Mouse (Mus musculus): ENCODE results near the gene Rpl29. TPM values are rescaled to one million over a fixed set of nuclear protein-coding genes. Genes with fewer than 3 reads are reported as not detected.
A peak's percentile ranks its signal among the peaks of the same experiment; 100 is the strongest.

Gene Rpl29
- polyA plus RNA-seq, 1 experiment from 2014 or later, result 620 TPM

- H3K4me1 ChIP-seq (ENCODE audit: control insufficient read depth, insufficient read depth, low read depth, low read length), result peaks cover 10% of the 10 kb centered on the region
- H3K4me2 ChIP-seq (ENCODE audit: low read length), result no peak overlapping the region
- no peaks in the 10 kb centered on the region for H3K9me3 ChIP-seq (ENCODE audit: control insufficient read depth, low read length)
- H3K9ac ChIP-seq (ENCODE audit: low read depth, low read length), result no peak overlapping the region
- H3K4me3 ChIP-seq (ENCODE audit: low read length), result no peak overlapping the region
- ATAC-seq, result no peak
- no peaks in the 10 kb centered on the region for H3K27me3 ChIP-seq (replicated peaks; ENCODE audit: control insufficient read depth, insufficient read depth, low read length)
- WGBS, result 78% methylated on average over 9 of the region's 9 CpGs
- peaks cover 14% of the 10 kb centered on the region for H3K36me3 ChIP-seq (ENCODE audit: control insufficient read depth, insufficient read depth, low read length)
- no peak overlapping the region for H3K27ac ChIP-seq (ENCODE audit: low read depth, low read length)
Observed at GRCm38 (mm10) chr9:106436566-106436965, 7.3 kb downstream of the Rpl29 start.

GRCm38 (mm10) chr9:106442680-106443079, 13.4 kb downstream of the Rpl29 start:
- Histone ChIP-seq H3K4me1 (ENCODE audit: control insufficient read depth, insufficient read depth, low read depth, low read length) (peaks cover 19% of the 10 kb centered on the region), H3K9ac (ENCODE audit: low read depth, low read length) (no peak overlapping the region), H3K36me3 (ENCODE audit: control insufficient read depth, insufficient read depth, low read length) (no peaks in the 10 kb centered on the region), H3K27me3 (replicated peaks; ENCODE audit: control insufficient read depth, insufficient read depth, low read length) (no peaks in the 10 kb centered on the region), H3K4me2 (ENCODE audit: low read length) (no peak overlapping the region), H3K4me3 (ENCODE audit: low read length) (no peak overlapping the region), H3K9me3 (ENCODE audit: control insufficient read depth, low read length) (no peaks in the 10 kb centered on the region), H3K27ac (ENCODE audit: low read depth, low read length) (no peak overlapping the region)
- WGBS, result 75% methylated on average over 5 of the region's 5 CpGs
- ATAC-seq, result no peak

- Histone ChIP-seq H3K4me3 (ENCODE audit: low read length) (no peak overlapping the region), H3K4me1 (ENCODE audit: control insufficient read depth, insufficient read depth, low read depth, low read length) (peaks cover 25% of the 10 kb centered on the region), H3K4me2 (ENCODE audit: low read length) (no peak overlapping the region), H3K27ac (ENCODE audit: low read depth, low read length) (no peak overlapping the region), H3K9me3 (ENCODE audit: control insufficient read depth, low read length) (no peaks in the 10 kb centered on the region), H3K36me3 (ENCODE audit: control insufficient read depth, insufficient read depth, low read length) (no peaks in the 10 kb centered on the region), H3K9ac (ENCODE audit: low read depth, low read length) (no peak overlapping the region), H3K27me3 (replicated peaks; ENCODE audit: control insufficient read depth, insufficient read depth, low read length) (no peaks in the 10 kb centered on the region)
- 71% methylated on average over 4 of the region's 4 CpGs for WGBS
- ATAC-seq, result no peak
Observed at GRCm38 (mm10) chr9:106444836-106445235, 15.6 kb downstream of the Rpl29 start.

GRCm38 (mm10) chr9:106447348-106447747, 18.1 kb downstream of the Rpl29 start, which contains the start of the genes Abhd14b and Abhd14a:
TSS of gene Abhd14b (plus strand) at chr9:106447459.
TSS of gene Abhd14a (minus strand) at chr9:106447678.
- H3K36me3 ChIP-seq (ENCODE audit: control insufficient read depth, insufficient read depth, low read length), result no peaks in the 10 kb centered on the region
- peak within 1 kb of the TSS; percentile 80 for H3K27ac ChIP-seq (ENCODE audit: low read depth, low read length)
- peak within 1 kb of the TSS; percentile 80 for H3K4me2 ChIP-seq (ENCODE audit: low read length)
- no peaks in the 10 kb centered on the region for H3K27me3 ChIP-seq (replicated peaks; ENCODE audit: control insufficient read depth, insufficient read depth, low read length)
- peak; percentile 89 for ATAC-seq
- H3K4me3 ChIP-seq (ENCODE audit: low read length), result peak within 1 kb of the TSS; percentile 68
- H3K9ac ChIP-seq (ENCODE audit: low read depth, low read length), result peak within 1 kb of the TSS; percentile 83
- H3K9me3 ChIP-seq (ENCODE audit: control insufficient read depth, low read length), result no peaks in the 10 kb centered on the region
- under 1% methylated on average over 24 of the region's 24 CpGs for WGBS
- H3K4me1 ChIP-seq (ENCODE audit: control insufficient read depth, insufficient read depth, low read depth, low read length), result peaks cover 31% of the 10 kb centered on the region

GRCm38 (mm10) chr9:106447951-106448350, 18.7 kb downstream of the Rpl29 start:
- Histone ChIP-seq H3K4me2 (ENCODE audit: low read length) (peak overlapping the region; percentile 80), H3K36me3 (ENCODE audit: control insufficient read depth, insufficient read depth, low read length) (no peaks in the 10 kb centered on the region), H3K9ac (ENCODE audit: low read depth, low read length) (peak overlapping the region; percentile 83), H3K27ac (ENCODE audit: low read depth, low read length) (peak overlapping the region; percentile 63), H3K9me3 (ENCODE audit: control insufficient read depth, low read length) (no peaks in the 10 kb centered on the region), H3K4me3 (ENCODE audit: low read length) (peak overlapping the region; percentile 68), H3K4me1 (ENCODE audit: control insufficient read depth, insufficient read depth, low read depth, low read length) (peaks cover 36% of the 10 kb centered on the region), H3K27me3 (replicated peaks; ENCODE audit: control insufficient read depth, insufficient read depth, low read length) (no peaks in the 10 kb centered on the region)
- no peak; the same call in 1 of the 2 replicates for ATAC-seq
- WGBS, result 35% methylated on average over 9 of the region's 9 CpGs

- H3K9ac ChIP-seq (ENCODE audit: low read depth, low read length), result peak overlapping the region; percentile 69
- no peaks in the 10 kb centered on the region for H3K9me3 ChIP-seq (ENCODE audit: control insufficient read depth, low read length)
- peak overlapping the region; percentile 74 for H3K27ac ChIP-seq (ENCODE audit: low read depth, low read length)
- H3K27me3 ChIP-seq (replicated peaks; ENCODE audit: control insufficient read depth, insufficient read depth, low read length), result no peaks in the 10 kb centered on the region
- H3K36me3 ChIP-seq (ENCODE audit: control insufficient read depth, insufficient read depth, low read length), result no peaks in the 10 kb centered on the region
- peak; percentile 68 for ATAC-seq
- H3K4me2 ChIP-seq (ENCODE audit: low read length), result peak overlapping the region; percentile 80
- H3K4me1 ChIP-seq (ENCODE audit: control insufficient read depth, insufficient read depth, low read depth, low read length), result peaks cover 38% of the 10 kb centered on the region
- 1% methylated on average over 23 of the region's 23 CpGs for WGBS
- H3K4me3 ChIP-seq (ENCODE audit: low read length), result peak overlapping the region; percentile 47
Observed at GRCm38 (mm10) chr9:106448498-106449031, 19.3 kb downstream of the Rpl29 start.

- Histone ChIP-seq H3K27ac (ENCODE audit: low read depth, low read length) (no peak overlapping the region), H3K9ac (ENCODE audit: low read depth, low read length) (no peak overlapping the region), H3K4me2 (ENCODE audit: low read length) (no peak overlapping the region), H3K9me3 (ENCODE audit: control insufficient read depth, low read length) (no peaks in the 10 kb centered on the region), H3K36me3 (ENCODE audit: control insufficient read depth, insufficient read depth, low read length) (no peaks in the 10 kb centered on the region), H3K4me3 (ENCODE audit: low read length) (no peak overlapping the region), H3K27me3 (replicated peaks; ENCODE audit: control insufficient read depth, insufficient read depth, low read length) (no peaks in the 10 kb centered on the region), H3K4me1 (ENCODE audit: control insufficient read depth, insufficient read depth, low read depth, low read length) (peaks cover 40% of the 10 kb centered on the region)
- 91% methylated on average over 8 of the region's 8 CpGs for WGBS
- ATAC-seq, result no peak
Observed at GRCm38 (mm10) chr9:106449947-106450346, 20.7 kb downstream of the Rpl29 start.

GRCm38 (mm10) chr9:106450661-106451060, 21.4 kb downstream of the Rpl29 start:
- H3K27me3 ChIP-seq (replicated peaks; ENCODE audit: control insufficient read depth, insufficient read depth, low read length), result no peaks in the 10 kb centered on the region
- H3K9ac ChIP-seq (ENCODE audit: low read depth, low read length), result no peak overlapping the region
- H3K4me1 ChIP-seq (ENCODE audit: control insufficient read depth, insufficient read depth, low read depth, low read length), result peaks cover 47% of the 10 kb centered on the region
- no peak for ATAC-seq
- 27% methylated on average over 9 of the region's 9 CpGs for WGBS
- H3K4me3 ChIP-seq (ENCODE audit: low read length), result no peak overlapping the region
- no peaks in the 10 kb centered on the region for H3K36me3 ChIP-seq (ENCODE audit: control insufficient read depth, insufficient read depth, low read length)
- no peak overlapping the region for H3K4me2 ChIP-seq (ENCODE audit: low read length)
- H3K27ac ChIP-seq (ENCODE audit: low read depth, low read length), result no peak overlapping the region
- H3K9me3 ChIP-seq (ENCODE audit: control insufficient read depth, low read length), result no peaks in the 10 kb centered on the region

- WGBS, result 79% methylated on average over 11 of the region's 11 CpGs
- H3K27me3 ChIP-seq (replicated peaks; ENCODE audit: control insufficient read depth, insufficient read depth, low read length), result no peaks in the 10 kb centered on the region
Observed at GRCm38 (mm10) chr9:106451298-106451697, 22.0 kb downstream of the Rpl29 start.

More at GRCm38 (mm10) chr9:106451298-106451697, 22.0 kb downstream of the Rpl29 start:
- Histone ChIP-seq H3K4me3 (ENCODE audit: low read length) (no peak overlapping the region), H3K4me2 (ENCODE audit: low read length) (no peak overlapping the region), H3K4me1 (ENCODE audit: control insufficient read depth, insufficient read depth, low read depth, low read length) (peaks cover 48% of the 10 kb centered on the region), H3K36me3 (ENCODE audit: control insufficient read depth, insufficient read depth, low read length) (no peaks in the 10 kb centered on the region), H3K9ac (ENCODE audit: low read depth, low read length) (no peak overlapping the region), H3K27ac (ENCODE audit: low read depth, low read length) (no peak overlapping the region), H3K9me3 (ENCODE audit: control insufficient read depth, low read length) (no peaks in the 10 kb centered on the region)
- ATAC-seq, result no peak
